Mouse (Mus musculus) embryonic fibroblast, embryonic 13.5 days (primary cell): ENCODE data around the gene Ablim1.

Experiments used
- CTCF ChIP-seq: IDR thresholded peaks from 2 replicates; pipeline ENCODE4 v1.5.1; 2011; ENCODE audit warnings: mild to moderate bottlenecking, control low read depth, low read length, moderate library complexity, borderline replicate concordance; ENCODE audit not compliant: insufficient read depth
- POLR2A ChIP-seq: IDR thresholded peaks from 2 replicates; pipeline ENCODE4 v1.6.1; 2011; ENCODE audit warnings: low read depth, mild to moderate bottlenecking, control low read depth, low read length, moderate library complexity

GRCm38 (mm10) chr19:57248781-57249180 lies 65.9 kb downstream of the Ablim1 start:
- TF ChIP-seq CTCF, result no peak
- no peak for TF ChIP-seq POLR2A
